Mouse (Mus musculus) kidney, postnatal 4 days (tissue): Measurements from ENCODE around the gene Hcn3.

Experiments used
- DNase-seq, 2 experiments: peaks; one replicate each; pipeline ENCODE4 v3.0.0; 2021; ENCODE audit warnings: mixed read lengths in 2 of 2

The Hcn3 gene

DNA sequence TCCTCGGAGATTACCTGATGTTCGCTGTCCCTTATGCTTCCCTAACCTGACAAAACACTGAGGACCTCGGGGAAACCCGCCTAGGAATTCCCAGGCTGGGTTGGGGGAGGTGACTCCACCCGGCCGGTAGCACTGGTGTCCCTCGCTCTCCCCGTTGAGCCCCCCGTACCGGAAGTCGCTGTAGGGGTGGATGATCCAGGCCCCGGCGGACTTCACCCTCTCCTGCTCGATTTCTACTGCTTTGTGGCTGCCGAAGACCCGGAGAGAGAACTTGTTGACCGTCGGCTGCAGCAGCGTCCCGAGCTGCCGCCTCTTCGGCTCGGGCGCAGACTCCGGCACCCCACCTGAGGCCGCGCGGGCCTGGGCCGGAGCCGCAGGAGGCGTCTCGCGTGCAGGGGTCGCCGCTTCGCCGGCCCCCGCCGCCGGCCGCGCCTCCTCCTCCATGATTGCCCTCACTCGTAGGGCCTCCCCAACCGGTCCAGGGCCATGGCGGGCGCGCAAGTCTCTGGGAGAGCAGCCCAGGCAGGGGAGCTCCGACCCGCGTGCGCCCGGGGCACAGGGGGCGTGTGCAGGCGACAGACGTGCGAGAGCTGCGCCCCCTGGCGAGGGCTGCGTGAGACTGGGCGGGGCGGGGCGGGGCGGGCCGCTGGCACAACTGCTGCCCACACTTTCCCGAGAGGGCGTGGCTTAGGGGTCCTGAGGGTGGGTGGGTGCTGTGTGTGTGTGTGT lies at the start of gene Hcn3:
Gene Hcn3 (minus strand): TSS at position 581 of the 729 bp plus-strand sequence.
- DNase-seq = peak; percentile 86 to 90

DNA sequence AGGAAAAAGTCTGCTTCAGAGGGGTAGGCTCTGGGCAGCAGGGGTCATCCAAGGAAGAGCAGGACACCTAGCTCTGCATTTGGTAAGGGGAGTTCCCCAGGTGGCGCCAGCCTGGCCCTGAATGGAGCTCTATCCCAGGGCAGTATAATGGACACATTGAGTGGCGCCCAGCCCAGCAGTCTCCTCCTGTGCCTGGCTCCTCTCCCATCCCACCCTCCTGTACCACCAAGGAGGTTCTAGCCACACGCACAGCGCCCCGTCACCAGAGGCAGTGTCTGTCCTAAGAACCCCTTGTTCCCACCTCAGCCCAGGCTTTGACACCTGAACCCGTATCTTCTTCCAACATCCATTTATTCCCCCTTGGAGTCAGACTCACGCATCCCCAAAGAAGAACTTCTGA lies 49.7 kb upstream of the Hcn3 start:
- DNase-seq = no peak

DNA sequence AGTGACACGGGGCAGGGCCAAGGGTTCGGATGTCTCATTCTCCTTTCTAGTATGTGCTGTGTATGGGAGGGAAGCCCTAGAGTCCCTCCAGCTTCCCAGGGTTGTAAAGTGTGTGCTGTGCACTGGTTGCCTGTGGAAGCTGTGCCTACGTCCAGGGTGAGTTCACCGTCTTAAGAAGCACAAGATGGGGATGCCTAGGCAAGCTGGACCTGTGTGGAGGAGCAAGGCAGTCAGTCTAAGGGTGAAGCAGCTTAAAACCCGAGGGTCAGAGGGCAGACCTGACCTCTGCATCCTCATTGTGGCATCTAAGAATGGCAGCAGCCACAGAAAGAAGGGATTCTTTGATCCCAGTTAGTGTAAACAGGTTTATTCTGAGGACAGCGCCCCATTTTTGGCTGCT lies 48.7 kb upstream of the Hcn3 start:
- no peak for DNase-seq

DNA sequence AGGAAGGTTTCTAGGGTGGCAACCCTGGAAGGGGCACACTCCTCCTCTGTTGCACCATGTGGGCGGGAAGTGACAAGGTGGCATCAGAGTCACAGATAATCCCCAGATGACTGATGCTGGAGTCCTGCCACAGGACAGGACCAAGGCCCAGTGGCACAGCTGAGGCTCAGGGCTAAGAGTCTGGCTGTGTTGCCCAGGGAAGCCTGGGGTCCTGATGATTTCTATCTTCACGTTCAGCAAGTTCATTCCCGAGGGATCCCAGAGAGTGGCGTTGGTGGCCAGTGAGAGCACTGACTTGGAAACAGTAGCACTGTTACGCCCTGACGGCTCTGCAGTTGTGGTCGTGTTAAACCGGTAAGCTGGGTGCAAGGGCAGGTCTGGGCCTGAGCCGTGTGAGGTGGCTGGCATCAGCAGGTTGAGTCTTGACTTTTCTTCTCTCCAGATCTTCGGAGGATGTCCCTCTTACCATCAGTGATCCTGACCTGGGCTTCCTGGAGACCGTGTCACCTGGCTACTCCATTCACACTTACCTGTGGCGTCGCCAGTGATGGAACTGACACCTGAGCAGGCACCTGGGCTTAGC lies 48.2 kb upstream of the Hcn3 start:
- no peak for DNase-seq

DNA sequence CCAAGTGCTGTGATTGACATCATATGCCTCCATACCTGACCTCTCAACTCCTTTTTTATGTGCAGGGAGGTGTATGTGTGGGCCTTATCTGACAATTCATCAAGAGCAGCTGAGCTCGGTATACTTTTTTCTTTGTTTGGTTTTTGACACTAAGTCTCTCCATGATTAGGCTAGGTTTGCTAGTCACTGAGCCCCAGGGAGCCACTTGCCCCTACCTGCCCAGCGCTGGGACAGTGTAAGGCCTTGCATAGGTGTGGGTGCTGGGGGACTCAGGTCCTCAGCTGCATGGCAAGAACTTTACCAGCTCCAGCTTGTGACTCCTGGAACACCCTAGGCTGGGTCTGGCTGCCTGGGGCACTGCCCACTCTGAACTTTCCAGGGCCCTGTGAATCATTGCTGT lies 46.7 kb upstream of the Hcn3 start:
- DNase-seq = no peak

DNA sequence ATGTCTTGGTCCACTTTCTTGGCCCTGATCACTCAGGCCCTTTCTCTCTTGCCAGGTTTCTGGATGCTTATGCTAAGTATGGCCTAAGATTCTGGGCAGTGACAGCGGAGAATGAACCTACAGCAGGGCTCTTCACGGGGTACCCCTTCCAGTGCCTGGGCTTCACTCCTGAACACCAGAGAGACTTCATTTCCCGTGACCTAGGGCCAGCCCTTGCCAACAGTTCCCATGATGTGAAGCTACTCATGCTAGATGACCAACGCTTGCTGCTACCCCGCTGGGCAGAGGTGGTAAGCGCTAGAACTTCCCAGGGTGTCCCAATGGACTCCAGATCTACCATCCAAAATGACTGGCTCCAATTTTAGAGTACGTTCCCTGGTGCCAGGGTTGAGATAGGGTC lies 46.1 kb upstream of the Hcn3 start:
- no peak for DNase-seq

DNA sequence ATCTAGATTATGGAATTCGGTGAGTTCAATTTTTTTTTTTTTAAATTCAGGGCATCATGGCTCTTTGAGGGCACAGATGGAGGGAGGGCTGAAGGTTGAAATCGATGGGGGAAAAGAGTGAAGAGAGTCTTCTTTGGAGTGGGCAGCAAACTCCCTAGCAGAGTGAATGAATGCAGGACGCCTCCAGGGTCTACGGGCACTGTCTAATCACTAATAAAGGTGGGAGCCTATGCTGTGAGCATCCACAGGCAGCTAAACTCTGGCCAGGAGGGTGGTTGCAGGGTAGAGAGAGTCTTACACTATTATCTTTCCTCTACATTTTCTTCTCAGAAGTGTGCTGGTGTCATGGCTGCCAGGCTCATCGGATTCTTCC lies 43.1 kb upstream of the Hcn3 start:
- DNase-seq = no peak

DNA sequence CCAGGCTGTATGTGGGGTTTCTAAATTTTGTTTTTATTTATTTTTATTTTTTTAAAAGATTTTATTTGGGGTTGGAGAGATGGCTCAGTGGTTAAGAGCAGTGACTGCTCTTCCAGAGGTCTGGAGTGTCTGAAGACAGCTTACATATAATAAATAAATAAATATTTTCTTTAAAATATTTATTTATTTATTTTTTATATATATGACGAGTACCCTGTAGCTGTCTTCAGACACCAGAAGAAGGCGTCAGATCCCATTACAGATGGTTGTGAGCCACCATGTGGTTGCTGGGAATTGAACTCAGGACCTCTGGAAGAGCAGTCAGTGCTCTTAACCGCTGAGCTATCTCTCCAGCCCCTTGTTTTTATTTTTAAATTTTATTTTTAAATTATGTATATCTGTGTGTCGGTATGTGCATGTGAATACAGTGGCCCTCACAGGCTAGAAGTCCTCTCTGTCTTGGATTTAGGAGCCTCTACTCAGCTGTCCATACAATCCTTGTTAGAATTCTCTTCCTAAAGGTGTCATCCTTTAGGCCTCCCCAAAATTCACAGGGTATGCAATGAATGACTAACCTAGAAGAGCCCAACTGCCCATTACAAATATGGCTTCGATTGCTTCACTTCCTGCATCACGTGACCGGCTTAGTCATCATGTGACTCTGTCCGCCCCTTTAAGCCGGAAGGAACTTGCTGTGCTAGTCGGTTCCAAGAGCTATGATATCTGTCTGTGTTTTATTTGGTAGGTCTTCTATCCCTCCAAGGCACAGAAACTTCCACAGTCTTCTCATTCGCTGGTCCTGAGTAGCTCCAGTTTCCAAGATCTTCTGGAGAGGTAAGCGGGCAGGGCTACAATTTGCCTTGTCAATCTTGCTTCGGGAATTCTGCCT lies 42.5 kb upstream of the Hcn3 start, which contains the start of gene Gba:
Gene Gba (plus strand): TSS at position 676 of the 889 bp plus-strand sequence.
- peak; percentile 87 to 89 for DNase-seq

DNA sequence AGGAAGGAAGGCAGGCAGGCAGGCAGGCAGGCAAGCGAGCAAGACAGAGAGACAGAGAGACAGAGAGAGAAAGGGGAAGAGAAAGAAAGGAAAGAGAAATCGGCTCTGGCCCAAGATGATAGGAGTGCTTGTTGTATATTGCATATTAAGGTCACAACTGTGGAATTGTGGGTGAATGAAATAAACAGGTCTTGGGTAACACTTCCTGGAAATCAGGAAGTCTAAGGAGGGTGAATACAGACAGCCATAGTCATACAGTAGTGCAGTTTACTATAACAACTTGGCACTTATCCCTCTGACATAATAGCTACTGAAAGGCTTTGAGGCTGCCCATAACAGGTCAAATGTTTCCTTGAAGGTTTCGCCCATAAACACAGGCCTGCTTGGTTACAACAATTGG lies 39.8 kb upstream of the Hcn3 start:
- no peak for DNase-seq

DNA sequence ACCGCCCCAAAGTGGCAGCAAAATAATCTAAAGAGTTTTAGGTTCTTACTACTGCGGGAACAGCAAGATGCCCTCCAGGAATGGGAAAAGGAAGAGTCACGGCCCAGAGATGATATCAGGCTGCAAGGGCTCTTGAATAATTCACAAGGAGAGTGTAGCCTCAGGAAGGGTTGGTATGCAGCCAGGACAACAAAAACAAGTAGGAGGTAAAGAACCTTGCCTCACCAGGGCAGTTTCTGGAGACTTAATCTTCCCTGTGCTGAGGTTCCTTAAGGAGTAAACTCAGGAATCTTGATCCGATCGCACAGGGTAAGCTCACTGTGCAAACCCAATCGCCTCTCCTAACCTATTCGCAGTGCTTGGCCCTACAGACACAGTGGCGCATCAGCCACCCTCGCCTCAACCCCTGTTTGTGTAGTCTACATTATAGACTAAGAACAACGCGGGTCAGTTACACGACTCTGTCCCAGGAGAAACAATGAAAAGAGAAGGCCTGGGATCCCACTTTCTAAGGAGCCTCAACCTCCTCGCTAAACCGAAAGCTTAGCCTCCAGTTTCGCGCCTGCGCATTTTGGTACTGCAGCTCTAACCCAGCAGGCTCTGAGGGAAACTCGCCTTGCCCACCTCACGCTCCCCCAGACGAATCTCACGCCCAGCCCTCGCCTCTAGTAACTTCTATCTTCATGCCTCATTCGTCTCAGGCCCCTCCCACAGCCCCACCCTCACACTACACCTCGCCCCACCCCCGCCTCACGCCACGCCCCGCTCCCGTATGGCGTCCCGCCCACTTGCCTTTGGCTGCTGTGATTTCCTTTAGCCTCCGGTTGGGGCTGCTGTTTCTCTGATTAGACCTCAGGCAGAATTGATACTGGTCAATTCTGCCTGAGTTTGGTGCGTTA lies 36.2 kb upstream of the Hcn3 start:
- peak; percentile 96 to 98 for DNase-seq

DNA sequence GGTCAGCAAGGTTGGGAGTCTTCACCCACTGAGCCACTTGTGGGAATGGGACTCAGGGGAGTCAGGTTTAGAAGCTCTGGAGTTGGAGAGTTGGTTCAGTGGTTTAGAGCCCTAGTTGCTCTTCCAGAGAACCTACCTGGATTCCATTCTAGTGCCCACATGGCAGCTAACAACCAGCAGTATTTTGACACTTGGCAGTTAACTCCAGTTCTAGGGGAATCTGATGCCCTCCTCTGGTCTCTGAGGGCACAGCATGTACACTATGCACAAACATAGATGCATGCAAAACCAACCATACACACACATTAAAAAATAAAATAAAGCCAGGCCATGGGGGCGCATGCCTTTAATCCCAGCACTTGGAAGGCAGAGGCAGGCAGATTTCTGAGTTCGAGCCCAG lies 33.9 kb upstream of the Hcn3 start:
- peak; percentile 54 for DNase-seq

DNA sequence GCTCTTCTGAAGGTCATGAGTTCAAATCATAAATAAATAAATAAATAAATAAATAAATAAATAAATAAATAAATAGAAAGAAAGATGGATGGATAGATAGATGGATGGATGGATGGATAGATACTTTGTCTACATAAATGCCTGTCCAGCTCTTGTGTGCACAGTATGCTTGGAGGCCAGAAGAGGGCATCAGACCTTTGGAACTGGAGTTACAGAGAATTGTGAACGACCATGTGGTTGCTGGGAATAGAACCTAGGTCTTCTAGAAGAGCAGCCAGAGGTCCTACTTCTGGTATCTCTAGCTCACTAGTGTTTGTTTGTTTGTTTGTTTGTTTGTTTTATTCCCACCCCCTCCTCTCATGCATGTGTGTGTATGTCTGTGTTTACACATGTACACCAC lies 33.4 kb upstream of the Hcn3 start:
- no peak for DNase-seq

DNA sequence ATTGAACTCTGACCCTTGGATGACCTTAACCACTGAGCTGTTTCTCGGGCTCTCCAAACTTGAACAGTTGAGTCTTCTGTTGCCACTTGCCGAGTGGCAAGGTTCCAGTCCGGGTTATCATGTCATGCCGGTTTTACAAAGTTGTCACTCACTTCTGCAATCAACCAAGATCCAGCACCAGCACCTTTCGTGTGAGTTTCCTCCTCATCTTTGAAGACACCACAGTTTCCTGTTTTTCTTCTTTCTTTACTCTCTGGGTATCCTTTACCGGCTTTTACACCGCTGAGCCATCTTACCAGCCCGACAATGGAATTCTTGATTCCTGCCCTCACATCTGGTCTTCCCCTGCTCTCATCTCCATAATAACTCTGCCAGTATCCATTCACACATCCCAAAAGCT lies 30.4 kb upstream of the Hcn3 start:
- no peak for DNase-seq

DNA sequence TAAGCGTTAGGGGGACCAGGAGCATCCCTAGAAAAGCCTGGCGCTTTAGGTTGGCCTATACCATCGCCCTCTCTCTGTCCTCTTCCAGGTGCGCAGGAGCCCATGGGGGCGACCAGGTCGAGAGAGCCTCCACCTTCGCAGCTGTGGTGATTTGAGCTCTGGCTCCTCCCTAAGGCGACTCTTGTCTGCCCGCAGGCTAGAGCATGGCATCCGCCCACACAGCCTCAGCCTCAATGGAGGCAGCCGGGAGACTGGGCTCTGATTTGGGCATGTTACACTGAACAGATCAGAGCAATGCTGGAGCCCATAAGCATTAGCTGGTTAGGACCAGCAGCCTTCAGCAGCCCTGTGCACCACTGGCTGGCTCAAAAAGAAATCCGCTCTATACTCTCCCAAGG lies 28.5 kb upstream of the Hcn3 start:
- peak in 1 of 2 experiments; percentile 59 for DNase-seq

DNA sequence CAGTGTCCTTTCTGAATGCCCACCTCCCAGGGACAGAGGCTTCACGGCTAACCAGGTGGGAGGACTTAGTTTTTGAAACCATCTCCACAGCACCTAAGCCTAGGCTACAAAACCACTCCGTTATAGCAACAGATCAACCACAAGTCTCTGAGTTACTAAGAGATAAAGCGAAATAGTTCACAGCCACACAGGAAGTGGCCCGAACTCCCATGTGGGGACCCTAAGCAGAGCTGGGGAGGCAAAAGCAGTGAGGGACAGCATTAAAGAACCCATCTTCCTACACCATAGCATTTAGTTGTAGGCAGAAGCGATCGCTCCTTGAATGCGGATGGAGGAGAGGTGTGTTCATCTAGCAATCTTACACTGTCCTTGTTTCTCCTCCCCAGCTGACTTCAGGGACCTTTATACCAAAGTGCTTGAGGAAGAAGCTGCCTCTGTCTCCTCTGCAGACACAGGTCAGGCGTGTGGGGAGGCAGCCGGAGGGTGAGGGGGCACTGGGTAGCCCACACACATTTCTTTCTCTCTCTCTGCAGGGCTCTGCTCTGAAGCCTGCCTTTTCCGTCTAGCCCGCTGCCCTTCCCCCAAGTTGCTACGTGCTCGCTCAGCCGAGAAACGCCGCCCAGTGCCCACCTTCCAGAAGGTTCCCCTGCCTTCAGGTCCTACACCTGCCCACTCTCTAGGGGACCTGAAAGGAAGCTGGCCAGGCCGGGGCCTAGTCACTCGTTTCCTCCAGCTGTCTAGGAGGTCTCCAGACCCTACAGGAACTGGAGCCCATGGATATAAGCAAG lies 27.9 kb upstream of the Hcn3 start:
- peak; percentile 42 to 53 for DNase-seq

DNA sequence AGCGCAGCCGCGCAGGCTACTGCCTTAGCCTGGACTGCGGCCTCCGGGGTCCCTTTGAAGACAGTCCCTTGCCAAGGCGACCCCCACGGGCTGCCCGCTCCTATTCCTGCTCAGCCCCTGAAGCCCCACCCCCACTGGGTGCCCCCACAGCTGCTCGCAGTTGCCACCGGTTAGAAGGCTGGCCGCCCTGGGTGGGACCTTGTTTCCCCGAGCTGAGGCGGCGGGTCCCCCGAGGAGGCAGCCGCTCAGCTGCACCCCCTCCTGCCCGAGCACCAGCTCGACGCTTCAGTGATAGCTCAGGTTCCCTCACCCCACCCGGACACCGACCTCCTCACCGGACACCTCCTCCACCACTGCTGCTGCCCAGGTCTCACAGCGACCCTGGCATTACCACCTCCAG lies 27.2 kb upstream of the Hcn3 start:
- DNase-seq = no peak

DNA sequence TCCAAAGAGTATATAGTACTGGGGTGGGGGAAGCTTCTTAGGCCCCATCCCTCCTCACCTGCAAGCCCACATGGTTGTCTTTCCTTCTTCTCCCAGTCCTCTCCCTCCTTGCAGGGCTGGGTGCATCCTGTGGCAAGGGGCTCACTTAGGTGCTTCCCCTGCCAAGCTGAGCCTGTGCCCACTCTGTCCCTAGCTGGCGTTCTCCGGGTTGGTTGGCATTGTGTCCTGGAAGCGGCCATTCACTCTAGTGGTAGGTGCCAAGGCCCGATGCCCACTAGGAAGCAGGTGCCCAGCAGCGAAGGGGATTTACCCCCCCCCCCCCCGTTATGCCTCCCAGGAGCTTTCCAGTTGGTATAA lies 23.9 kb upstream of the Hcn3 start:
- no peak for DNase-seq

DNA sequence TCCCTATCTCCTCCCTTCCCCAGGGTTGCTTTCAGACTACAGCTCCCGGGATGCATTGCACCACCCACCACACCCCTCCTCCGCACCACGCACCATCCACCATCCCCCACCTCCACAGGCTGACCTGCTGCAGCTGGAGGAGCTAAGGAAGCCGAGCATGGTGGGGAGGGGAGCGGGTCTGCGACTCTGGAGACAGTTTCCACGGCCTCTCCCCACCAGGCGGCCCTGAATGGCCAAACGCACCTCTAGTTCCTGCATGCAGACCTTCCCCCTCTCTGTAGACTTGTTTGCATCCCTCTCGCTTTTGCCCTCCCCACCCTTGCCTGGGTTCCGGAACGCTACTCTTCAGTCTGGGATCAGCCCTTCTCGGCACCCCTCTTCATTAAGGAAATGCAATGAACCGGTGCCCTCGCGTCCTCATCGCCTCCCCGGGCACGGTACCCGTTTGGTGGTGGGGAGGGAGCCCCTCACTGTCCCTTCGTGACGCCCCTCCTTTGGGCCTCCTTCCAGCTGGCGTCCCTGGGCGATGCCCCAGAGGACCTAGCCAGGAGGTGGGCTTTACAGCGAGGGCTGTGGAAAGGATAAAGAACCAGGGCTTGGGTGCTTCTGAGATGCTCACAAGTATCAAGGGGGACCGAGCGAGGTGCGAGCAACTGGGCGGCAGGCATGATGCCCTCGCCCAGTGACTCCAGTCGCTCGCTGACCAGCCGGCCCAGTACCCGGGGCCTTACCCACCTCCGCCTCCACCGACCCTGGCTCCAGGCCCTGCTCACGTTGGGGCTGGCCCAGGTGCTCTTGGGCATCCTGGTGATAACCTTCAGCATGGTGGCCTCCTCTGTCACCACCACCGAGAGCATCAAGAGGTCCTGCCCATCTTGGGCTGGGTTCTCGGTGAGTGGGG lies 23.3 kb upstream of the Hcn3 start, which contains the start of gene Fam189b:
Gene Fam189b (plus strand): TSS at position 86 of the 901 bp plus-strand sequence.
- DNase-seq = peak; percentile 90 to 93

DNA sequence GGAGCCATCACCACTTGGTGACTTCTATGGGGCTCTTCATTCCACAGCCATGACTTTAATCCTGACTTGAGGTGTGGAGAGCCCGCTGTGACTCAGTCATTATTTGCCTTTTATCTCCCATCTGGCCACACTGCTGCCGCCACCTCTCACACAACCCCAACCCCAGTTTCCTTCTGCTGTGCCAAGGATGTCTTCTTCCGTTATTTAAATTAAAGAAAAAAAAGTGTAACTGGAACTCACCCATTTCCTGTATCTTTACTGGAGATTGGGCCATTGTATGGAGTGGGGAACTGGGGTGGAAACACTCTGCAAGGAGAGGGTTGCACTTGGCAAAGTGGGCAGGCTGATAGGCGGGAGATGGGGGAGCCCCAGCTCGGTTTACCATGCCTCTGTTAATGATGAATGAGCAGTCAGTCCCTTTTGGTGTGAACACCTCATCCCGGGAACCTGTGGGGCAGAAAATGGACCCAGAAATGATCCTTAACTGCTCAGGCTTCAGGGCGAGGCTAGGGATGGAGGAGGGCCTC lies 22.6 kb upstream of the Hcn3 start:
- DNase-seq = no peak

DNA sequence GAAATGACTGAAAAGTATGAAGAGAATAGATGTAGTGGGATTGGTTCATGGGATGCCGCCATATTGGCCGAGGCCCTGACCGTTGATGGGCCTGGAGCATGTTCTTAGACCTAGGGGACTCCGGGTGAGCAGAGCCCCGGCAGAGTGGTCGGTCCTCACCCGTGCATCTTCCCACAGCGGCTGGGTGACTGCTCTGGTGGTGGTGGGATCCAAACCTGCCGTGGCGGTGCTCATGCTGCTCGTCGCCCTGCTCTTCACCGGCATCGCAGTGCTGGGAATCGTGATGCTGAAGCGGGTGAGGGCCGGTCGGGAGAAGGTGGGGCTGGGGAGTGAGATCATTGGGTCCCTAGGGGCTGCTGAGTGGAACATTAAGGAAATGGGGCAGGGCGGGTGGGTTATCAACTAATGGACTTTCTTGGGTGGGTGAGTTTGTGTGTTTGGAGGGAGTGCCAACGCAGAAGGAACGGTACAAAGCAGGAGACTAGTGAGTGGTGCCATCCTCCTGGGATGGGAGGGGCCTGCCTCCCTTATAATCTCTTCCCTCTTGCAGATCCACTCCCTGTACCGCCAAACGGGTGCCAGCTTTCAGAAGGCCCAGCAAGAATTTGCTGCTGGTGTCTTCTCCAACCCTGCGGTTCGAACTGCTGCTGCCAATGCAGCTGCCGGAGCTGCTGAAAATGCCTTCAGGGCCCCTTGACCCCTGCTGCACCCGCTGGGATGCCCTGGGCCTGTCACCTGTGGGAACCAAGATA lies 21.9 kb upstream of the Hcn3 start:
- DNase-seq = no peak
